Mouse (Mus musculus): ENCODE results near the gene Chrm5. TPM values are rescaled to one million over a fixed set of nuclear protein-coding genes. Genes with fewer than 3 reads are reported as not detected.

The Chrm5 gene
- polyA plus RNA-seq (2017; shearing (Covaris generic)): not detected

DNA sequence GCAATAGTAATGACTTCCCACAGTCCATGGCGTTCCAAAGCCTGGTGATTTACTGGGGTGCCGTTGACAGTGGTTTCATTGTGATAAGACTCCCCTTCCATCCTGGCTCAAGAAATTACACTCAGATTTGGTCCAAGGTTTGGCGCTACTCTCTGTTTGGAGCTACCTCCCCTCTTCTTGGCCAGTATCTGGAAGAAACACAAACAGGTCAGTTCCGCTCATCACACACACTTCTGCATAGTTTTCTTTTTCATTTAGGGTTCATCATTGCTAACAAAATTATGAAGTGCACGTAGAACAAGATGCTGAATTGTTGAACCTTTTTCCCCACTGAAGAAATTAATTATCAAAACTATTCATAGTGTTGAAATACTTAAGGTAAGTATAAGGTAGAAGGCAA, at the start of gene Chrm5:
Gene Chrm5 (minus strand): TSS at position 101 of the 400 bp plus-strand sequence.
- ATAC-seq: no peak

DNA sequence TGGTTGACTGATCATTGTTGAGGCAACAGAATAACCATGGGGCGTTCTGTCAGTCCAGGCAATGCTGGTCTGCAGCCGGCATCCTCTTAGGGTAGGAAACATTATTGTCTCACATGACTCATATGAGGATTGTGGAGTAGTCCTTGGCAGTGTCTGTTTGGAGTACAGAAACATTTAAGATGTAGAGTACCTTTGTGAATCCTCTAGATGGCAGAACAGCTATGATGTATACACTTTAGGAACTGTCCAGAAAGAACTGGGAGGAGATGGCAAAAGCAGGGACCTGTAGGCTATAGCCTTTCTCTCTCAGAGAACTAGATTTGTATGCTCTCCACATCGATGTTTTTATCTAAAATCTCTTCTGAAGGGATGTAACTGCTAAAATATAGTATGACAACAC, 46.4 kb upstream of the Chrm5 start:
- no peak for ATAC-seq

DNA sequence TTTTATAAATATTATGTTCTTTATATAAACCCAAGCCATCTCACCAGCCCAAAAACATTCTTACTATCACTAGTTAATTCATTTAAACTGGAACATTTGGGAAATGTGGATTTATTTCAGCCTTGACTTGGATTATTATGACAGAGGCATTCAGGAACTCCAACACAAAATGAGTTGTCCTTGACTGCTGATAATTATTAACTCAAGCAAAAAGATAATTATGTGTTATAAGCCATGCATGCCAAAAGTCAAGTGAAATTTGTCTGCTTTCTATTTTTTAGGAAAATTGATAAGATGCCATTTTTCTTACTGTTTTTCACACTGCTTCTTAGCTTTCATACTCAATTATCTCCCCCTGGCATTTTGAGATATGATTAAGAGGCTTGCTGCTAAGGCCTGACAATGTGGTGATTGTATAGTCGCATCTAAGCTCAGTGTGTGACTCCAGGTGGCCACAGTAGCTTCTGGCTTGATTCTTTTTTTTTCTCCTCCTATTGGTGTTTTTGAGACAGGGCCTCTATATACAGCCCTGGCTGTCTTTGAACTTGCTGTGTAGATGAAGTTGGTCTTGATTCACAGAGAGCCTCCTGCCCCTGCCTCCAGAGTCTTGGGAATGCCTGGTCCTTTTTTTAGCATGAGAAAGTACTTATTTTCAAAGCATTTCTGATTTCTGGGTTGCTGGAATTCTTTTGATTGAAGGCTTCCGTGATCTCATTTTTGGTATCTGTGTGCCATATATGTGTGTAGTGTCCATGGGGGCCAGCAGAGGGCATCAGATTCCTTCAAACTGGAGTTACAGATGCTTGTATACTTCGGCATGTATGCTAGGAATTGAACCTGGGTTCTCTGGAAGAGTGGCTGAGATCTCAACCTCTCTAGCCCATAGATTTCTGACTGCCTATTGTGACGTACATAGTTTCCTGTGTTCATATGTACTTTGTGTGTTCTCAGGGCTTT, 40.2 kb upstream of the Chrm5 start:
- ATAC-seq: no peak

DNA sequence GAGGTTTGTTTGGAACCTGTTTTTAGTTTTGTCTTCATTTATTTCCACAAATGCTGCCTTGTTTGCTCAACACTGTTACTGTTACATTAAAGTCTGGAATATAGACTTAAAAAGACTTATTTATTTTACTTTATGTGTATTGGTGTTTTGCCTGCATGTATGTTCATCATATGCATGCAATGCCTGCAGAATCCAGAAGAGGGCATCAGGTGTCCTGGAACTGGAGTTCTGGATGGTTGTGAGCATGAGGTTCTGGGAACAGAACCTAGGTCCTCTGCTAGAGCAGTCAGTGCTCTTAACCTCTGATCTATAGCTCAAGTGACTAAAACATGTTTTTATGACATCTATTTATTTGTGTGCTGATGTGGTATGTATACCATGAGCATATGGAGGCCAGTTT, 38.0 kb upstream of the Chrm5 start:
- ATAC-seq: no peak

DNA sequence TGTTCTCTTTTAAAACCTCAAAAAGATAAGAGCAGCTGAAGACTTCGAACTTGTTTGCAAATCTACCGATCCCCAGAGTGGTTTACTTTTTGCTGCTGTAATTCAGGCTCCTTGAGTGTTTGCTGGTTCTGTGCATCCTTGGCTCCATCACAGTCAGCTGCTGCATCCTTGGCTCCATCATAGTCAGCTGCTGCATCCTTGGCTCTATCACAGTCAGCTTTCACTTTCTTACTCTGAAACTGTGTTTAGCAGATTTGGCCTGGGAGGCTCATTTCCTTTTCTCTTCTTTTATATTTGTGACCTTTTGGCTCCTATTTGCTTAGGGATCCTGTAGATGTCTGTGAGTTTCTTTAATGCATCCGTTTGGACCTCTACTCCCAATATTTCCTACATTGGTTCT, 36.6 kb upstream of the Chrm5 start:
- peak; percentile 75 for ATAC-seq

DNA sequence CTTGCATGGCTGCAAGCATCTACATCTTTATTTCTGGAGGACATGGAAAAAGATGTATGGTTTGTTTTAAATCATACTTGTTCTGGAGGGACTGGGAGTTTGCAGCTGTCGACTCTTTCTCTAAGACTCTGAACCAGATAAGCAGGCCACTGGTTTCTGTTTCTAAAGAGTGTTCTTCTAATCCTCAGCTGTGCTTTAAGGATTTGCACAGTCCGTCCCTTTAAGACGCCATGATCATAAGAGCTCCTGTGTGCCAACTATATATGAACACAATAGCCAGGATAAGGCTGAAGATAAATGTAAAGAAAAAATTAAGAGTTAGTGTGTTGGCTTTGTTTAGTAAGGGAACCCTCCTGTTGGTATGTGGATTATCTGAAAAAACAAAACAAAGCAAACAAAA, 36.2 kb upstream of the Chrm5 start:
- peak; percentile 4 for ATAC-seq

DNA sequence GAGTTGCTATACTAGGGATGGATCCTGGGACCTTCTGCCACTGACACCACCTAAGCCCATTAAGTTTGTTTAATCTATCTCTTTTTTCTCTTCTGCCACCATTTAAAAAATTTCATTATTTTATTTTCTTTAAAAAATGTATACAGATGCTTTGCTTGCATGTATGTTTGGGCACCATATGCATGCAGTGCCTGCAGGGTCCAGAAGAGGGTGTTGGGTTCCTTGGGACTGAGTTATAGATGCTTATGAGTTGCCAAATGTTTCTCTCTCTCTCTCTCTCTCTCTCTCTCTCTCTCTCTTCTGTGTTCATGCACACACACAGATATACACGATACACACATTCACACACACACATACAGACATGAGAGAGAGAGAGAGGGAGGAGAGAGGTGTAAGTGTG, 32.5 kb upstream of the Chrm5 start:
- peak; percentile 33 for ATAC-seq

DNA sequence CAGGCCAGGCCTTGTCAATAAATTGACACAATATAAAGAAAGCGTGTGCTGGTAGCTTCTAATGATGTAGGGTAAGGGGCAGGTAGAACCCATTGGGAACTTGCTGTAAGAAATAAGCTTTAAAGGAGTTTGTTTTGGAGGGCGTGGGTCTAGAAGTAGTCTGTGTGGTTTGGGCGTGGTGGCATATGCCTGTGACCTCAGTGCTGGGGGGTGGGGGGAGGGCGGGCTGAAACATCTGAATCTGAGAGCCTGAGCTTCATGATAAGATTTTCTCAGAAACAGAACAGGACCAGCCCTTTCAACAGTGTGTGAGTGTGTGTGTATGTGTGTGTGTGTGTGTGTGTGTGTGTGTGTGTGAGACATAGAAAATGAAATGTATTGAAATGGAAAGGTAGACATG, 29.6 kb upstream of the Chrm5 start:
- peak; percentile 75 for ATAC-seq

DNA sequence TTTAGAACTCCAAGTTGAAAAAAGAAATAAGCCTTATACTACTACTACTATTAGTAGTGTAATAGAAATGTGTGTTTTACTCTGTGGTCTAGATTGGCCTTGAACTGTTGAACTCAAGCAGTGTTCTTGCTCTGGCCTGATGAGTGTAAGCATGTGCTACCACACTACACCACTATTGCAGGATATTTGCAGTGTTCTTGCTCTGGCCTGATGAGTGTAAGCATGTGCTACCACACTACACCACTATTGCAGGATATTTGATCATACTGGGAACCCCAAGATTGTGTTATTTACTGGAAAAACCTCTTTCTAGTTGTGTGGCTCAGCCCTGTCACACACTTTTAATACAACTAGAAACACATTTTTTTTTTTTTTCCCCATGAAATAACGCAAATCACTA, 26.9 kb upstream of the Chrm5 start:
- ATAC-seq: peak; percentile 66

DNA sequence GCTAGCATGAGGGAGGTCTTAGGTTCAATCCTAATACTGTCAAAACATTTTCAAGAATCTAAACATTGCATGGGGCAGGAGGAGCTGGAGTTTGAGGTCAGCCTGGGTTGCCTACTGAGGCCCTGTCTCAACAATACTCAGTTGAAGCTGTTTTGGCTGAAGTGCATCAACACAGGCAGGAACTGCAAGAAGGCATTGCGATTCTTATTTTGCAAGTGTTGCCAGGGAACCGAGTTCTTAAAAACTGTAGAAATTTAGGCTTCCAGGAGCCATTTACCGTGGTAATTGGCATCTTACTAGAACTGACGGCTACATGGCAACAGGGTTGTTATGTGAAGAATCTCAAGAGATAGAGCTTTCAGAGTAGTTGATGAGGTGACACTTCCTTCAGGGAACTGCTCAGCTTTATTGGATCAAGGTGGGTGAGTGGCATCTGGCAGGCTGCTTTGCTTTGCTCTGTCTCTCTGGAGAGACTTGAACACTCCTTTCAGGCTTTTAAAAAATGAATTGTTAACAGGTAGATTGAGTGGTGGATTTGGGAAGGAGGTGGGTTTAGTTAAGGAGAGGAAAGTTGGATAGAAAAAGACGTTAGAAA, 26.4 kb upstream of the Chrm5 start:
- peak; percentile 7 for ATAC-seq

DNA sequence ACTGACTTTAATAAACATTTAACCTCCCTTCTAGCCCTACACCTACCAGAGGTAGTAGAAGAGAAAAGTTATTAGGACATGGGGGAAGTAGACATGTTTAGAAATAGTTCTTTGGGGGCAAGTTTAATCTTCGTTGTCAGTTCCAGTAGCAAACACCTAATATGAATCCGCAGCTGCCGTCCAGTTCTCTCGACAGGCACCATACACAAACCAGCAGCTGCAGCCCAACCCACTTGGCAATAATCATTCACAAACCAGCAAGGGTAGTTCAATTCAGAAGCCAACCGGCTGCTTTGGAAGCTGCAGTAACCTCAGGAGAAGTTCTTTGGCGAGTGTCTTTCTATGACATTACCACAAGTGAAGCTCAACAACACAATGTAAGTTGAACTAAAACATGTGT, 23.4 kb upstream of the Chrm5 start:
- no peak for ATAC-seq

DNA sequence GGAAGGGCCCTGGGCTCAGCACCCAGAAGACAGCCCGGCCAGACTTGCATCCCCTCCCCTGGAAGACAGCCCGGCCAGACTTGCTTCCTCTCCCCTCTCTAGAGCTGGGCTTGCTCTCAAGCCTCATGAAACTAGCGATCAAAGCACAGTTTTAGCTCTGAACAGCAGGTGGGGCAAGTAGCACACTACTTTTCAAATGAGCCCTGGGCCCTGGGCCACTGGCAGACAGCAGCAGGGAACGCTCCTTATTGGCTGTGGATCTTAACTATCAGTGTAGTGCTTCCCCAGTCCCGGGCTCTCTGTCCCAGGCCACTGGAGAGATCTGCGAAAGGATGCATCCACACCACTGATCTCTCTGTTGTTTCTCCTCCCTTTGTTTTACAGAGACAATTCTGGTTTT, 20.6 kb upstream of the Chrm5 start:
- ATAC-seq: peak; percentile 95

DNA sequence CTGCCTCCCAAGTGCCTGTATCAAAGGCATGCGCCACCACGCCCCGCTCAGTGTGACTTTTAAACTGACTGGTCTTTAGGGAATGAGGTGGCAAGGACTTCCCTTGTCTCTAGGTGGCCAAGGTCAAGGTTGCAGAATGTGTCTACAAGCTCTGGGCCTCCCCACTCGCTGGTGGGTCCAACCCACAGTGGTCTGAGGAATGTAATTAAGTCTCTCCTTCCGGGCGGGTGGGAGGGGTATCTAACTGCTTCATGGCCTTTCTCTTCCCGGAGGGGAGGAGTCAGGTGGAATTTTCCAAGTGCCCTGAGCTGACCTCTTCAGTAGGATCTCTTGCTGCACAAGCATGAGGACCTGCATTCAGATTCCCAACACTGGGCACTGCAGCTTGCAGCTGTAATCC, 17.3 kb upstream of the Chrm5 start:
- no peak for ATAC-seq

DNA sequence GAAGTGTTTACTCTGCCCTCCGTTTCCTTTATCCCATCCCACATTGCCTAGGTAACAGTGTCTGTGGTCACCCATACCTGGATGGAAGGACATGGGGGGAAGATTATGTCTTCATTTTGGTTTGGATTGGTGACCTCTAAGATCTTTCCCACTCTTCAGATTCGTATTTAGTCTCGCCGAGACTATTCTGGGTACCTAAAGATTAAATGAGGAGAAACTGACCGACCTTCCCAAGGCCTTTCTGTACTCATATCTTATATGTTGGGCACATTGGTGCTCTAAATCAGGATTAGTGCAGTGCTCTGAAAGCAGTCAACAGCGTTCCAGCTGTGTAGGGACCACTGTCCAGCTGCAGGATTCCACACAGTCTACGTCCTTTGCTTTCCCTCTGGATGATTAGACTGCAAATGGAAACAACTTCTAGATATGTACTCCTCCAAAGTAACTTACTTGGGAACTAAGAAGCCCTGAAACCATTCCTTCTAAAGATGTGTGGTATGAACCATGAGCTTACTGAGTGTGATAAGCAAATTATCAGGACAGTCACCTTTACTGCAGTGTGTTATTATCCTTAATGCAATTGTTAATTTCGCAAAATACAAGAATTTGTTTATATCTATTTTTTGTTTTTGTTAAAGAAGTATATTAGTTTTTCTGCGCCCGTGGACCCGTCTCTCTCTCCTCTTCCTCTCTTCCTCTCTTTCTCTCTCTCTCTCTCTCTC, 13.1 kb upstream of the Chrm5 start:
- peak; percentile 13 for ATAC-seq

DNA sequence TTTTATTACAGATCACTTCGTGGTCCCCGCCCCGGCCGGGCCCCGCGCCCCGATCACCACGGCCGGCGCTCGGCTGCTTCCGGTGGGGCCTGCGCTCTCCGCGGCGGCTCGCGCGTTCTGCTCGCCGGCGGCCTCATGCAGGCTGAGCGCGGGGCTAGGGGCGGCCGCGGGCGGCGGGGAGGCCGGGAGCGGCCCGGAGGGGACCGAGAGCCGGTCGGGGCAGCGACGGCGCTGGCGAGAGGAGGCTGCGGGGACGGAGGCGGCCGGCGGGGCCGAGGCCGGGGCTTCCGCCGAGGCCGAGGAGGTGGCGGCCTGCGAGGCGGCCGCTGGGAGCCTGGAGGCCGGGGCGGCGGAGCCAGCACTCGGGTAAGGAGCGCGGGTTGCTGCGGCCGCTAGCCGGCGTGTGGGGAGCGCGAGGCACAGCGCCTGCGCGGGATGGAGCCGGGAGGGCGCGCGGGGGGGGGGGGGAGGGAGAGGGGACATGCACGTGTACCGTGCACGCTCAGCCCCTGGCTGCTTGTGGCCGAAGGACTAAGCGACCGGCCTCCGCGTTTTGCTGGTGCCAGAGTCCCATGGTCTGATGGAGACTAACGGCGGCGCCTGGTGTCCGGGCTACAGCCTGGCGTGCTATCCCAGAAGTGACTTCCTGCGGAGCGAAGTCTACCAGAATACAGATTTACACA, 12.4 kb upstream of the Chrm5 start, which contains the start of gene Aven:
Gene Aven (plus strand): TSS at position 109 of the 683 bp plus-strand sequence.
- ATAC-seq: peak; percentile 73

DNA sequence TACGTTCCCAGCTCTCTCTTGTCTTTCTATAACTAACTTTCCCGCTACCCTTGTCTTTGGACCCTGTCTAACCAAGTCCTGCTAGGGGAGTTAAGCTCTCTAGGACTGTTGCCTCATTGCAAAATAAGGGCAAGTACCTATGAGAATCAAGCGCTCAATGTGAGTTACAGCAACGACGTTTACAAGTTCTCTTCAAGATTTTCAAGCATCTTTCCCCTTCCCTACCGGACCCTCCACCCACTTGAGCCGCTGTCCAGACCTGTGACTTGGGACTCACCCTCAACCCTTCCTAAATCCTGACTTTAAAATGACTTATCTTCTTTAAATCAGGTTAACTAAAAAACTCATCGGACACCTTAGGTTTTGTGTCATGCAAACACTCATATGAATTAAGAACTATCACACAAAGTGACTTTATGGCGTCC, 11.9 kb upstream of the Chrm5 start:
- peak; percentile 38 for ATAC-seq

DNA sequence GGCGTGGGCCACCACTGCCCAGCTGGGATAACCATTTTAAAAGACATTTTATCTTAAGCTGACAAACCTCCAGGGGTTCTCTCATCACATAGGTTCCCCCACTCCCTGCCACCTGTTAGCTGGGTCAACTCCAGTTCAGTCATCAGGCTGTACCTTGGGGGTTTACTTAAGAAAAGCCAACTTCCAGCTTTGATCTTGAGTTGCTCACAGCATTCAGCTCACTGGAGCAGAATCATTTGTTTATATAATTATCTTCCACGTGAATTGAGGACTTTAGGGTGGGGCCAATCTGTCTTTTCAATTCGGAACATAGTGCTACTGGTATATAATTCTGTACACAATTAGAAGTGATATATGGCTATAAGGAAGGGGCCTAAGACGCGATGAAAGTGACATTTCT, 11.1 kb upstream of the Chrm5 start:
- no peak for ATAC-seq

DNA sequence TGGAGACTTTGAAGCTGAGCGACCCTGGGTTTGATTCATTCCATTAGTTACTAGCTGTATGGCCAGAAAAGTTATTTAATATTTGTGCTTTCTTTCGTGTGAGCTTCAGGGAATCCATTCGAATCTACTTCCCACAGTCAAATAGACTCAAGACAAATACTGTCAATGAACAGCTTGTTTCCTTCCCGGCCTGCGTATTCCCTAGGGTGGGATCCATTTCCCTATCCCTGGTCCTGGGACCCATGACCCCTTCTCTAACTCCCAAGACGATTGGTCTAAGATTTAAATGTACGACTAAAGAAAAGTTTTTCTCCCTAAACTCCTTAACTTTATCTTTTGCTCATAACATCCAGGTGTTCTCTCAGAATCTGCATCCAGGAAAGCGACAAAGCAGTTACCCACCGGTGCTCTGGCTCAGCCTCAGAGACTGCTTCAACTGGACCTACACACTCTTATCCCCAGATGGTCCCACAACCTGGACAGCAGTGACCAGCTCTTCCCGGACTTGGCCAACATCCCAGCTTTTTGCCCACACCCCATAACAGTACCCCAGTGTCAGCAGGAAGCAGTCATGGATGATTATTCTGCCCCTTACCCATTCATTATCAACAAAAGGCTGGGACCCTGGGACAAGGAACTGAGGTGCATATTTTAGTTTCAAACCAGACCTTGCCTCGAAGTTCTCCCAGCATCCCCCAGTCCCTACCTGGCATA, 10.1 kb upstream of the Chrm5 start:
- ATAC-seq: no peak

DNA sequence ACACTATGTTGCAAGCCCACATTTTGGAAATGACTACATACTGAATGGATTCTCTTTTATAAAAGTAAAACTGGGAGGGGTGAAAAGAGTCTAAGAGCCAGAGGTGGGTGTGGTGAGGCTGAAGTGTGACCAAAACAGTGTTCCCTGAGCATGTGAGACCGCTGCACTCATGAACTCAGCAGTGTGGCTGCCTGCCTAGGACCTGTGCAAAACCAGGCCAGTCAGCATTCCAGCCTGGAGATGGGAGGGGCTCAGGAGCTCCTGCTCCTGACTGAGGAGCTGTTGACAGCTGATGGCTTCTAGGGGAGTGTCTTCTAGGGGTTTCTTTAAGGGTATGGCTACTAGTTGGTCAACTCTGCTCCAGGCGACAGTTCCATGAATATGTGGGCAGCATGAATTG, 4.3 kb upstream of the Chrm5 start:
- no peak for ATAC-seq

DNA sequence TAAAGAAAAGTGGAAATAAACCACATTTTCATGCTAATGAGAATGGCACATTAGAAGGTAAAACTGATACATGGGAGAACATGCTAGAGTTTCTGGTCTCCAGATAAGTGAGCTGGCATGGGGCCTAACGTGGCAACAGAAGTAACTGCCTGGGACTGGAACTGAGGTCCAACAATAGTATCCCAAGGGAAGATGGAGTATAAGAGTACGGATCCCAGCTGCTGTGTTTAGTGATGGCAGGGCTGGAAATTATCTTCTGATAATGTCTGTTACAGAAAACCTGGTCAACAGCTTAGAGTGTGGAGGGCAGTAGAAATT, 2.7 kb upstream of the Chrm5 start:
- ATAC-seq: no peak

DNA sequence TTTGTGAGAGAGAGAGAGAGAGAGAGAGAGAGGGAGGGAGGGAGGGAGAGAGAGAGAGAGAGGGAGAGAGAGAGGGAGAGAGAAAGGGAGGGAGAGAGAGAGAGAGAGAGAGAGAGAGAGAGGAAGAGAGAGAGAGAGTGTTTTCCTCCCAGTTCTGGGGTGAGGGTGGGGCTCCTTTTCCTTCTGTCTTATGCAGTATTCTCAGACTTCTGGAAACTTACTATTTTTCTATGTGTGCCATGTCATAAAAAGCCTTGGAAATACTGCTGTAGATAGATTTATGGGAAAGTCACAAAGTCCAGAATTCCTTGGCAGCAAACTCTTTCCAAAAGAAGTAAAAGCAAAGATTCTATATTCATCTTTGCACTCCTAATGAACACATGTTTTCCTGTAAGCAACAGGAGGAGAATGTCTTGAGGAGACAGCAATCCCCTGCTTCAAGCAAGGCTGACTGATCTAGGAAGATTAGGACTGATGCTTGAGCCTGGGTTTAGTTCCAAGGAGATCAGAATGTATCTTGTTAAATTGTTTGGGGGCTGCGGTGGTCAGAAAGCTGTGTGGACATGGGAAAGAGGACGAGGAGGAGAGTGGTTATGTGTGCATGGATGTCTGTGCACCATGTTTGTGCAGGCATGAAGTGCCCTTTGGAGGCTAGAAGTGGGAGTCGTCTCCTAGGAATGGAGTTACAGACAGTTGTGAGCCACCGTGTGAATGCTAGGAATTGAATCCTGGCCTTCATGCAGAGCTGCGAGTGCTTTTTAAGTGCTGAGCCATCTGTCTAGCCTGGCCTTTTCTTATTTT, 2.2 kb upstream of the Chrm5 start:
- ATAC-seq: no peak
